Mouse (Mus musculus): ENCODE measurements at regions not wholly inside any gene's neighbourhood (a gene's known extent, or its start where the extent isn't known, plus 50 kb on each side); places are given as distances from the start of the nearest gene placed in this dataset.

- TF ChIP-seq CTCF (conservative IDR thresholded peaks at IDR 0.05; ENCODE audit: low read length) (no peak), POU5F1 (IDR thresholded peaks at IDR 0.05; ENCODE audit: borderline replicate concordance, low read length) (no peak)
Observed at GRCm38 (mm10) chr13:107260274-107260673, 238.3 kb upstream of the Kif2a start.

All from E14TG2a.4 (cell line).